In genomic region chr9:47422741-47423461, GRCm38 (mm10) we compare ENCODE assay signal across 8 mouse cellular contexts.
DNase-seq lines count a peak whose midpoint lies in the region; ATAC-seq lines count a peak whose summit lies in the region.

No protein-coding gene starts in this region.

- no peak overlapping the region for H3K4me2 ChIP-seq in hindbrain, embryonic 14.5 days (replicated peaks)
- H3K4me2 ChIP-seq in midbrain, embryonic 15.5 days, result no peak overlapping the region

- peaks cover 13% of the 10 kb centered on the region for H3K4me1 ChIP-seq in hindbrain, embryonic 14.5 days (replicated peaks; ENCODE audit: control insufficient read depth, insufficient read depth, low read length)
- H3K4me1 ChIP-seq in midbrain, embryonic 15.5 days, result peaks cover 8% of the 10 kb centered on the region

- 0 out of 2 replicates have a peak overlapping the region, but pooled peaks have one; percentile 14 for H3K27ac ChIP-seq in hindbrain, embryonic 14.5 days
- H3K27ac ChIP-seq in midbrain, embryonic 15.5 days, result peak overlapping the region; percentile 15; the same call in 1 of the 2 replicates

- peak; percentile 72 to 73 for DNase-seq in adrenal gland, adult 18-20 months (ENCODE audit: low spot score in 2 of 2)
- peak; percentile 88 for DNase-seq in cerebellum, adult 11-12 months
- DNase-seq in frontal cortex, postnatal 10 days (ENCODE audit: low spot score in 2 of 2), result peak; percentile 65 to 68
- DNase-seq in hindbrain, embryonic 14.5 days (ENCODE audit: low spot score), result peak; percentile 70
- peak; percentile 33 to 69 for DNase-seq in left cerebral cortex, adult 8-10 months (ENCODE audit: low spot score in 2 of 2)
- peak; percentile 72 for DNase-seq in testis, postnatal 14 days (ENCODE audit: low spot score)

- no peaks in the 10 kb centered on the region for H3K9me3 ChIP-seq in hindbrain, embryonic 14.5 days (ENCODE audit: control insufficient read depth, low read length)
- no peaks in the 10 kb centered on the region for H3K9me3 ChIP-seq in midbrain, embryonic 15.5 days

- no peak overlapping the region for H3K4me3 ChIP-seq in hindbrain, embryonic 14.5 days (replicated peaks; ENCODE audit: low read length)
- no peak overlapping the region for H3K4me3 ChIP-seq in midbrain, embryonic 15.5 days

- no peak overlapping the region for H3K9ac ChIP-seq in hindbrain, embryonic 14.5 days
- no peak overlapping the region for H3K9ac ChIP-seq in midbrain, embryonic 15.5 days

- WGBS in hindbrain, embryonic 14.5 days, result 56% methylated on average over 8 of the region's 8 CpGs
- 61% methylated on average over 8 of the region's 8 CpGs for WGBS in midbrain, embryonic 15.5 days

- ATAC-seq in hindbrain, embryonic 14.5 days (ENCODE audit: low FRiP score), result peak; percentile 65; the same call in 1 of the 2 replicates
- peak; percentile 54; the same call in 1 of the 2 replicates for ATAC-seq in midbrain, embryonic 15.5 days (replicated peaks)
- ATAC-seq in megakaryocyte progenitor cell, adult 5-6 weeks (replicated peaks; ENCODE audit: poor library complexity), result no peak

- H3K27me3 ChIP-seq in hindbrain, embryonic 14.5 days (ENCODE audit: control insufficient read depth, insufficient read depth, low read length), result no peaks in the 10 kb centered on the region
- H3K27me3 ChIP-seq in midbrain, embryonic 15.5 days (replicated peaks), result no peaks in the 10 kb centered on the region

- no peaks in the 10 kb centered on the region for H3K36me3 ChIP-seq in hindbrain, embryonic 14.5 days (replicated peaks; ENCODE audit: control insufficient read depth, insufficient read depth)
- no peaks in the 10 kb centered on the region for H3K36me3 ChIP-seq in midbrain, embryonic 15.5 days (replicated peaks)
